9 mouse cellular contexts compared by ENCODE assay signal in the genomic region with DNA sequence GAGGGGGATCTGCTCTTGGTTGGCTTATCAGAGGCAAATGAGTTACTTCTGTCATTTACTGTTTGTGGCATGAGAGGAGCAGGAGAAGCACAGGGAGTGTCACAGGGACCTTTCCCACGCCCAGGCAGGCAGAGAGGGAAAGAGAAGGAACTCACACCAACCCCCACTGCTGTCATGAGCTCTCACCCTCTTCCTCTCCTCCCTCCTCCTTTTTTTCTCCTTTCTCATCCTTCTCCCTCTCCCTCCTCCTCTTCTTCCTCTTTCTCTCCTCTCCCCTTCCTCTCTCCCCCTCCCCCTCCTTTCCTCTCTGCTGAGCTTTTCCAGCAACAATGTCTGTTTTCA. TPM values are rescaled to one million over a fixed set of nuclear protein-coding genes. Genes with fewer than 3 reads are reported as not detected.
DNase-seq lines count a peak whose midpoint lies in the region; ATAC-seq and TF ChIP-seq lines count a peak whose summit lies in the region.
"Had no signal": no experiment of that assay in that cellular context is flagged by ENCODE, and none has a peak within 500 bp of the region (broad histone marks: within the 10 kb centered on the region; RNA-seq: fewer than 3 reads in every experiment).

No protein-coding gene starts in this region.

- H3K4me3 ChIP-seq in forebrain, postnatal 0 days (ENCODE audit: low read depth, low read length), result no peak overlapping the region
- no peak overlapping the region for H3K4me3 ChIP-seq in forebrain, embryonic 16.5 days (replicated peaks; ENCODE audit: low read length)
- H3K4me3 ChIP-seq in lung, embryonic 14.5 days (ENCODE audit: low read depth, low read length), result no peak overlapping the region
- no peak overlapping the region for H3K4me3 ChIP-seq in embryonic facial prominence, embryonic 13.5 days
- H3K4me3 ChIP-seq in macrophage (ENCODE audit: inconsistent target), result no peak overlapping the region

- H3K4me2 ChIP-seq in forebrain, postnatal 0 days (ENCODE audit: low read depth), result no peak overlapping the region
- H3K4me2 ChIP-seq in forebrain, embryonic 16.5 days (ENCODE audit: low read length), result no peak overlapping the region
- no peak overlapping the region for H3K4me2 ChIP-seq in lung, embryonic 14.5 days
- peak overlapping the region; percentile 11; the same call in 1 of the 2 replicates for H3K4me2 ChIP-seq in embryonic facial prominence, embryonic 13.5 days

- H3K9me3 ChIP-seq in forebrain, postnatal 0 days (ENCODE audit: low read length), result no peaks in the 10 kb centered on the region
- H3K9me3 ChIP-seq in forebrain, embryonic 16.5 days (ENCODE audit: control insufficient read depth, low read length), result no peaks in the 10 kb centered on the region
- no peaks in the 10 kb centered on the region for H3K9me3 ChIP-seq in lung, embryonic 14.5 days (ENCODE audit: low read depth, low read length)
- H3K9me3 ChIP-seq in embryonic facial prominence, embryonic 13.5 days, result no peaks in the 10 kb centered on the region

- H3K27me3 ChIP-seq in forebrain, postnatal 0 days (ENCODE audit: insufficient read depth, low read length), result no peaks in the 10 kb centered on the region
- H3K27me3 ChIP-seq in forebrain, embryonic 16.5 days (replicated peaks; ENCODE audit: control insufficient read depth, insufficient read depth, low read length), result no peaks in the 10 kb centered on the region
- no peaks in the 10 kb centered on the region for H3K27me3 ChIP-seq in lung, embryonic 14.5 days (ENCODE audit: insufficient read depth, low read length)
- no peaks in the 10 kb centered on the region for H3K27me3 ChIP-seq in embryonic facial prominence, embryonic 13.5 days

- DNase-seq in forebrain, postnatal 0 days, result no peak
- no peak for DNase-seq in lung, embryonic 14.5 days
- no peak for DNase-seq in lung, adult 18-20 months
- no peak for DNase-seq in right cerebral cortex, postnatal 14 days
- DNase-seq in kidney, adult 9 months, result no peak

- no peaks in the 10 kb centered on the region for H3K36me3 ChIP-seq in forebrain, postnatal 0 days (ENCODE audit: insufficient read depth)
- H3K36me3 ChIP-seq in forebrain, embryonic 16.5 days (ENCODE audit: control insufficient read depth, insufficient read depth), result no peaks in the 10 kb centered on the region
- H3K36me3 ChIP-seq in lung, embryonic 14.5 days (ENCODE audit: insufficient read depth), result no peaks in the 10 kb centered on the region
- H3K36me3 ChIP-seq in embryonic facial prominence, embryonic 13.5 days, result no peaks in the 10 kb centered on the region
- H3K36me3 ChIP-seq in macrophage (ENCODE audit: inconsistent target), result no peaks in the 10 kb centered on the region

- ATAC-seq in forebrain, postnatal 0 days, result 0 out of 2 replicates have a peak, but pooled peaks have one; percentile 10
- no peak for ATAC-seq in forebrain, embryonic 16.5 days
- ATAC-seq in lung, embryonic 14.5 days (ENCODE audit: insufficient read depth), result peak; percentile 58; the same call in 1 of the 2 replicates
- no peak for ATAC-seq in embryonic facial prominence, embryonic 13.5 days (ENCODE audit: insufficient number of reproducible peaks, insufficient read depth, low FRiP score, low TSS enrichment, low read depth)
- ATAC-seq: Patski had no signal

- no peaks in the 10 kb centered on the region; the same call in 1 of the 2 replicates for H3K4me1 ChIP-seq in forebrain, postnatal 0 days (ENCODE audit: insufficient read depth)
- 0 out of 2 replicates have a peak, but pooled peaks cover 5% of the 10 kb centered on the region for H3K4me1 ChIP-seq in forebrain, embryonic 16.5 days (replicated peaks; ENCODE audit: control insufficient read depth, insufficient read depth, low read length)
- no peaks in the 10 kb centered on the region for H3K4me1 ChIP-seq in lung, embryonic 14.5 days (ENCODE audit: insufficient read depth)
- H3K4me1 ChIP-seq in embryonic facial prominence, embryonic 13.5 days, result peaks cover 21% of the 10 kb centered on the region

- no peaks in the 10 kb centered on the region for H3K79me2 ChIP-seq in macrophage (ENCODE audit: inconsistent target)

- no peak overlapping the region for H3K9ac ChIP-seq in forebrain, postnatal 0 days
- no peak overlapping the region for H3K9ac ChIP-seq in forebrain, embryonic 16.5 days (replicated peaks; ENCODE audit: low read depth, low read length)
- H3K9ac ChIP-seq in lung, embryonic 14.5 days, result no peak overlapping the region
- H3K9ac ChIP-seq in embryonic facial prominence, embryonic 13.5 days, result no peak overlapping the region

- 22% methylated on average over 1 of the region's 1 CpGs for WGBS in forebrain, postnatal 0 days
- WGBS in forebrain, embryonic 16.5 days, result no CpG with 5 or more reads among the region's 1 CpGs
- 0% methylated on average over 1 of the region's 1 CpGs for WGBS in lung, embryonic 14.5 days
- 30% methylated on average over 1 of the region's 1 CpGs for WGBS in embryonic facial prominence, embryonic 13.5 days
- WGBS in macrophage (ENCODE audit: missing documents), result 0% methylated on average over 1 of the region's 1 CpGs

- no peak for TF ChIP-seq CTCF in forebrain, postnatal 0 days (IDR thresholded peaks at IDR 0.05; ENCODE audit: low read depth)
- TF ChIP-seq CTCF in lung, embryonic 14.5 days (IDR thresholded peaks at IDR 0.05; ENCODE audit: low read depth), result no peak

- H3K27ac ChIP-seq in forebrain, postnatal 0 days (ENCODE audit: low read depth, low read length), result no peak overlapping the region
- no peak overlapping the region for H3K27ac ChIP-seq in forebrain, embryonic 16.5 days (ENCODE audit: low read length)
- peak overlapping the region; percentile 16; the same call in 1 of the 2 replicates for H3K27ac ChIP-seq in lung, embryonic 14.5 days (ENCODE audit: low read depth)
- peak overlapping the region; percentile 69 for H3K27ac ChIP-seq in embryonic facial prominence, embryonic 13.5 days
- H3K27ac ChIP-seq in macrophage, result peak overlapping the region; percentile 98

RNA-seq across cellular contexts. Expression of a gene that starts 21.6 kb away (rescaled TPM):
- 7.3 and 7.5 TPM in 2 replicates for total RNA-seq in forebrain, postnatal 0 days (2014; rRNA removed)
- 13.3 and 17.0 TPM in 2 replicates for polyA plus RNA-seq in forebrain, postnatal 0 days (2015; fragmentation: Nextera tagmentation; extraction: Ambion mirVana)
- polyA plus RNA-seq in forebrain, embryonic 16.5 days (2015; fragmentation: Nextera tagmentation; extraction: Ambion mirVana), result 13.6 and 15.3 TPM in 2 replicates
- polyA plus RNA-seq in lung, embryonic 14.5 days (2014; fragmentation: Nextera tagmentation; extraction: Ambion mirVana), result 15.6 and 15.8 TPM in 2 replicates
- 19.8 and 27.0 TPM in 2 replicates for polyA plus RNA-seq in embryonic facial prominence, embryonic 13.5 days (2015; fragmentation: Nextera tagmentation; extraction: Ambion mirVana)
- total RNA-seq in macrophage (2018; cell fraction: chromatin; rRNA removed), result 100 to 1,000 TPM in 8 of 26 experiments, 10 to 100 TPM in 18; 19.8 to 170 (median 74.5) TPM
- total RNA-seq in macrophage (2018; cell fraction: cytosol; rRNA removed), result 100 to 1,000 TPM in 9 of 26 experiments, 10 to 100 TPM in 17; 38.0 to 139 (median 90.4) TPM
- 100 to 1,000 TPM in 12 of 26 experiments, 10 to 100 TPM in 14; 31.4 to 206 (median 98.5) TPM for total RNA-seq in macrophage (2018; cell fraction: nucleus; rRNA removed)
- polyA plus RNA-seq in macrophage (2018), result 61.1 to 168 TPM (median 87.5 TPM) in 3 replicates

Comparison
In these comparisons a context has a peak if more than half of its experiments do, and no peak if none do; other contexts are left out.
1. ATAC-seq: peak in forebrain, postnatal 0 days (single experiment) and lung, embryonic 14.5 days (single experiment); none in forebrain, embryonic 16.5 days (single experiment) and embryonic facial prominence, embryonic 13.5 days (single experiment).
2. H3K27ac ChIP-seq: peak in lung, embryonic 14.5 days (single experiment), embryonic facial prominence, embryonic 13.5 days (single experiment) and macrophage (single experiment); none in forebrain, postnatal 0 days (single experiment) and forebrain, embryonic 16.5 days (single experiment).